Mouse (Mus musculus) spleen, adult 2 months (tissue): ENCODE measurements around the gene Sdk1.

Source experiments
- CTCF ChIP-seq: fragments of 200-500 bp; IDR thresholded peaks from 2 replicates; pipeline ENCODE4 v1.5.1; 2011; ENCODE audit warnings: mild to moderate bottlenecking, inconsistent platforms; ENCODE audit not compliant: insufficient read depth, insufficient read length, insufficient replicate concordance; ENCODE audit errors: extremely low read depth
- POLR2A ChIP-seq: fragments of 200-500 bp; IDR thresholded peaks from 2 replicates; pipeline ENCODE4 v1.6.1; 2011; ENCODE audit warnings: low read depth, low read length, inconsistent platforms

DNA sequence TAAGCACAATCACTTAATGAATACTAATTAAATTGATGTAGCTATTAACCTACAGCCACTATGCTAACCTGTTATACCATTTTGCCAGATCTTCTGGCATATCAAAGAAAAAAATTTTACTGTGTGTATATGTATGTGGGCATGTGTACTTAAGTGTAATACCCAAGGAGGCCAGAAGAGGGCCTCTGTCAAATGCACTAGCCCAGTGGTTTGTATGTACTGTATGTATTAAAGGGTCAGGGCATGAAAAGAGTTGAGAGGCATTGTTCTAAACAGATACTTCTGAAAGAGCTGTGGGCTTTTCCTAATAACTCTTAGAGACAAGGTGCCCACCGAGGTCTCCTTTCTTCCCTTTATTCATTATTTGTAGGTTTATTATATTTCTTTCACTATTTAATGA, 759.0 kb downstream of the Sdk1 start:
- TF ChIP-seq CTCF (no peak), POLR2A (no peak)
